Mouse (Mus musculus): ENCODE results near the gene Epb41.

Epb41 gene

GRCm38 (mm10) chr4:132048011-132048991, 26.8 kb downstream of the Epb41 start:
- peak; percentile 62 for DNase-seq (ENCODE audit: low read depth, low spot score)

DNA sequence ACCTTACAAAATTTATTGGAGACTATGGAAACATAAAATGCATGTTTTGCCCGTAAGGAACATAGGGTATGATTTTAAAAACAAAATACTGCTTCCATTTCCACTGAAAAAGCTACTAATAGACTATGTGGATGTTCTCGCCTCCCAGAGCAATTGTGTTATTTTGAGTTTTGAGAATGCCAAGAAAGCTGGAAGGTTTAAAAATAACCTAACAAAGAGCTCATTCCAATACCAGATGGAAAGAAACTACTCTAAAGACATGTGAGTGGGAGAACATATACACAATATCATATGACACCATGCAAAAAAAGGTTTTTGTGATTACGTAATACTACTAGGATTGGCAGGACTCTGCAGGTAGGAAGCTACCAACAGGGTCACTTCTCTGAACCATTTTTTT, 31.4 kb downstream of the Epb41 start:
- no peak for DNase-seq (ENCODE audit: low read depth, low spot score)

DNA sequence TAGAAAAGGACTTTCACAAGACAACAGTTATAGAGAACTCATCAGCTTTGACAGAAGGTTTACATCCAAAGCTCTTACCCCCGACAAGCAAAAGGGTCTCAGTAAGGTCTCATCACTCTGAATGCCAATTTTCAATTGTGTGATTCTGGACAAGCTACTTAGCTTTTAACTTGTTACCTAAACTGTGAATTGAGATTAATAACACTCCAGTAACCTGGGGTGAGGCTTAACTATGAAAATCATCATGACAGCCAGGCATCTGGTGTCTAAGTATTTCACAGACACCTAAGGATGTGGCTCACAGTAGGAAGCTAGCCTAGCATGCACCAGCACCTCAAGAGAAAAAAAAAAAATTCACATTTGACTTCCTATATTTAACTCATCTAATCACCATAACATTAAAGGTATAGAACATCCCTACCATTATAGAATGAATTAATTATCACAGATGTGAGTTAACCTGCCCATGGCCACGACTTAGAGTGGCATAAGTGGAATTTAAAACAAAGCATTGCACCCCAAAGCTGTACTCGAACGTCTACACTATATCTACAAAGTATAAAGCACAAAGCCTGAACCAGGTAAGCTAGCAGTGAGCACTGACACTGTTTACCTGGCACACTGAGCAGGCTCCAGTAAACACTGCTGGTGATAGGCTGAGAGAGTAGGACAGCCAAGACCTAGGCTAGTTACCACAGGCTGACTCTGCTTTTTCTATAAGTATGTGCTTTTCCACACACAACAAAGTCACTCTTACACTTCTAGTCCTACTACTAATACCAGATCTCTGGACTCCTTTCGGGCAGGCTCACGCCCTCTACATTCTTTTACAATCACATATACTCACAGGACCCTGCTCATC, 33.4 kb downstream of the Epb41 start:
- no peak for DNase-seq (ENCODE audit: low read depth, low spot score)

GRCm38 (mm10) chr4:132039975-132040645, 35.0 kb downstream of the Epb41 start:
- no peak for DNase-seq (ENCODE audit: low read depth, low spot score)

DNA sequence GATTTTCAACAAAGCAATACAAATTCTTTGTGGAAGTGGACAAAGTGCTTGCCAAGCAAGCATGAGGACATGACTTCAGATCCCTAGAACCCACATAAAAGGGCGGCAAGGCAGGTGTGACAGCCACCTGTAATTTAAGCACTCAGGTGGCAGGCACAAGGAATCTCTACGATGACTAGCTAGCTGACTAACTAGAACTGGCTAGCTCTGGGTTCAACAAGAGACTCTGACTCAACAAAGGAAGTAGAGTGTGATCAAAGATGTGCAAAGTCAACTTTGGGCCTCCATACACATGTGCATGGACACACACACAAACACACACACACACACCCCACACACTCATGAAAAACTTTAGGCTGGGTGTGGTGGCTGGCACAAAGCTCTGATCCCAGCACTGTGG, 35.6 kb downstream of the Epb41 start:
- no peak for DNase-seq (ENCODE audit: low read depth, low spot score)

DNA sequence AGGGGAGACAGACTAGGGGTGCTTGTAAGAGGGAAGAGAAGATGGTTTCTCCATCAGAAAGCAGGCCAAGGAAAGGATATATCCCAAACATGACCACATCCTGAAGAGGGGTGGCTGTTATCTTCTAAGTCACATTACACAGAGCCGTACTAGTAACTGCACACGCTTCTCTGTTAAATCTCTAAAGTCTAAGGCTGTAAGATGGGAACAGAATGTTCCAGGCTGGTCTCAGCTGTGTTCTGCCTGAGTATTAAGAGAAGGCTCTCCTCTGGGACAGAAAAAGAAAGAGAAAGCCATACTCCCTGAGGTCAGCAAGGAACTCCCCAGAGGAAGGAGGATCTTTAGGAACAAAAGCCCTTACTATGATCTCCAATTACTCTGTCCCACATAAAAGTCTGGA, 36.3 kb downstream of the Epb41 start:
- no peak for DNase-seq (ENCODE audit: low read depth, low spot score)

GRCm38 (mm10) chr4:132037991-132038390, 37.1 kb downstream of the Epb41 start:
- peak; percentile 23 for DNase-seq (ENCODE audit: low read depth, low spot score)

- DNase-seq (ENCODE audit: low read depth, low spot score), result no peak
Observed at GRCm38 (mm10) chr4:132037137-132037536, 38.0 kb downstream of the Epb41 start.

GRCm38 (mm10) chr4:132034242-132034641, 40.9 kb downstream of the Epb41 start:
- no peak for DNase-seq (ENCODE audit: low read depth, low spot score)

GRCm38 (mm10) chr4:132033183-132033582, 41.9 kb downstream of the Epb41 start:
- DNase-seq (ENCODE audit: low read depth, low spot score), result no peak

- DNase-seq (ENCODE audit: low read depth, low spot score), result no peak
Observed at GRCm38 (mm10) chr4:132029851-132030741, 45.0 kb downstream of the Epb41 start.

DNA sequence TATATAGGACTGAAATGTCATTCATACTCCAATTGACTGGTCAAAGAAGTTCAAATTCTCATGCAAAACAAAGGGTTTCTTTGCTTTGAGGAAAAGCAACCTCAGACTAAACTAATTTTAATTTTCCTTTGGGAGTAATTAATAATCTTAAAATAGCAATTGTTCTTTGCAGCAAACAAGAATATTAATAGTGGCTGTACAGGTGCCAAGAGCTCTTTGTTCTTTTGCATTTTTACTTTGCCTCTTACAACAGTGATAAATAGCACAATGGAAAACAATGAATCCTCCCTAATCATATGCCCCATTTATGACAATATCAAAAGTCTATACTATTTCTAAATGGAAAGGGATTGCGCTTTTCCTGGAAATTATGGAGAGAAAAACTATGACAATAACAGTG, 47.3 kb downstream of the Epb41 start:
- DNase-seq (ENCODE audit: low read depth, low spot score), result no peak

- DNase-seq (ENCODE audit: low read depth, low spot score), result no peak
Observed at GRCm38 (mm10) chr4:132027167-132027566, 48.0 kb downstream of the Epb41 start.

- no peak for DNase-seq (ENCODE audit: low read depth, low spot score)
Observed at GRCm38 (mm10) chr4:132025738-132026527, 49.2 kb downstream of the Epb41 start.

DNA sequence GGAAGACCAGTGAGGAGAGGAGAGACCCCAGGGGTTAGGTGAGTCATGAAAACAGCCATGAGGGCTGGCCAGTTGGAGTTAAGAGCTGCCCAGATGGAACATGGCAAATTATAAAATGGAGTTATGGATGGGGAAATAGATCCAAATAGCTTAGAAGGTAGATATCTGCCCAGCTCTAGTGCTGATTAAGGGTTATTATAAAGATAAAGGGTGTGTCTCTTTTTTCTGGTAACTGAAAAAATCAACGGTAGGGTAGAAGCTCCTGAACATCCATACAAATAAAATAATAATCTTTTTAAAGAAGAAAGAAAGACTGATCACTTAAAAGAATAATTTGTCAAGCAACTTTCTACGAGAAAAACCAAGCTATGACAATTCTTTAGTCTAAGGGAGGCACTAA, 49.9 kb downstream of the Epb41 start:
- no peak for DNase-seq (ENCODE audit: low read depth, low spot score)

DNA sequence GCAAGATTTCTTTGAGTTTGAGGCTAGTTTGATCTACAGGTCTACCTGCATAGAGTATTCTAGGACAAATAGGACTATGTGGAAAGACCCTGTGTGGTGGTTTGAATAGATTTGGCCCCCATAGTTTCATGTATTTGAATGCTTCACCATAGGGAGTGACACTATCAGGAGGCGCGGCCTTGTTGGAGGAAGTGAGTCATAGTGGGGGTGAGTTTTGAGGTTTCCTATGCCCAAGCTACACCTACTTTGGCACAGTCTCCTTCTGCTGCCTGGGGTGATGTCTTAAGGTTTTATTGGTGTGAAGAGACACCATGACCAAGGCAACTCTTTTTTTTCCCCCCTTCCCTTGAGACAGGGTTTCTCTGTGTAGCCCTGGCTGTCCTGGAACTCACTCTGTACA, 51.3 kb downstream of the Epb41 start:
- DNase-seq (ENCODE audit: low read depth, low spot score), result no peak

GRCm38 (mm10) chr4:132022639-132023038, 52.5 kb downstream of the Epb41 start:
- no peak for DNase-seq (ENCODE audit: low read depth, low spot score)

DNA sequence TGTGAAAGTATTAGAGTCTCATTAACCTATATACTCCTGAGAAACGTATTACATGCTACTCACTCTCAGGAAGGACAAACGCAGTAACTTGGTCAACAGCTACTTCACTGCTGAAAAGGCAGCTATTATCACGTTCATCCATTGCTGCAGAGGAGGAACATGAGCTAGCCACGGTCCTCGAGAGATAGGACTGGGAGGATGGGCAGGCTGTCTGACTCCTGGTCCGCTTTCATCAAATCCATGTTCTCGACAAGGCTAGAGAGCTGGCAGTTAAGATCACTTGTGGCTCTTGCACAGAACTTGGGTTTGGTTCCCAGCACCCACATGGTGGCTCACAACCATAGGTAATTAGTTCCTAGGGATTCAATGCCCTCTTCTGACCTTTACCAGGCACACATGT, 53.2 kb downstream of the Epb41 start:
- no peak for DNase-seq (ENCODE audit: low read depth, low spot score)

- no peak for DNase-seq (ENCODE audit: low read depth, low spot score)
Observed at GRCm38 (mm10) chr4:132018547-132018946, 56.6 kb downstream of the Epb41 start.

GRCm38 (mm10) chr4:132015374-132015773, 59.7 kb downstream of the Epb41 start:
- DNase-seq (ENCODE audit: low read depth, low spot score), result no peak

Data from mesoderm, embryonic 11.5 days (tissue).